Mouse (Mus musculus): ENCODE data around the gene Cdsn. TPM values are rescaled to one million over a fixed set of nuclear protein-coding genes. Genes with fewer than 3 reads are reported as not detected.
A peak's percentile ranks its signal among the peaks of the same experiment; 100 is the strongest.
"Not testable (repeated sequence)": the region's sequence is repeated elsewhere in the genome, so short reads cannot be mapped to it uniquely, and the experiment has no call there.

Gene Cdsn
- total RNA-seq (2021), result under 1 TPM; 0.09 to 0.69 TPM
- long read RNA-seq, experiment 1, result 0 reads
- long read RNA-seq, experiment 2, result 0 reads

DNA sequence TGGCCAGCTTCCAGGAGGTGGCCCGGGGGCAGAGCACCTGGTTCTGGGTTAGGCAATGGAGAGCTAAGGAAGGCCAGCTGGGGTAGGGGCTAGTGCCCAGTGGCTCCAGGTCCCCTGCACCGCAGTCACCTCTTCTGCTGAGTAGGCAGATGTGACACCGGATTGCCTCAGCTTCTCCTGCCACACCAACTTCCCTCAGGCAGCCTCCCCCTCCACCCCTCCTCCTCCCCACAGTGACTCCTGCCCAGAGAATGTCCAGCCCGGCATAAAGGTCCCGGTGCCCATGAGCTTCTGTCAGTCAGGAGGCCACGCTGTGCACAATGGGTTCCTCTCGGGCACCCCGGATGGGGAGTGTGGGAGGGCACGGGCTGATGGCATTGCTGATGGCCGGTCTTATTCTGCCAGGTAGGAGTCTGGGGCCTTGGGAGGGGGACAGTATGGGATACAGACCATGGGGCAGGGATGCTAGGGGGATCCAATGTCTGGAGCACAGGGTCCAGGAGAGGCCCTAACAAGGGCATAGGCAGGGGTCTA, at the start of gene Cdsn:
Gene Cdsn (plus strand): TSS at position 248 of the 534 bp plus-strand sequence.
- DNase-seq (ENCODE audit: low spot score), result no peak

DNA sequence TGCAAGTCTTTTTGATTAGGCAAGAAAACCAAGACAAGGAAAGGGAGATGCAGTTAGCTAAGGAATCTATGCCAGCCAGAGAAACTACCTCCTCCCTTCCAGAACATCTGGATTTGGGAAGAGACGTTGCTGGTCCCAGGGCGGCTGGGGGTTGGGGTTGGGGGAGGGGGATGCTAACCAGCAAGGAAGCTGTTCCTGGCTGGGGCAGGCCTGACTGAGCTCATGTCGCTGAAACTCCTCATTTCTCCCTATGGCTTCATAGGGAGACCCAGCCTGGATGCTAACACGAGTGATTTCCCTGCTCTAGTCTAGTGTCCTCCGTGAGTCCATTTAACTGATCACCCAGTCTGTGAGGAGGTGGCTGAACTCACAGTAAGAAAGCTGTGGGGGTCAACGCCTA, 49.7 kb upstream of the Cdsn start:
- DNase-seq (ENCODE audit: low spot score), result no peak

DNA sequence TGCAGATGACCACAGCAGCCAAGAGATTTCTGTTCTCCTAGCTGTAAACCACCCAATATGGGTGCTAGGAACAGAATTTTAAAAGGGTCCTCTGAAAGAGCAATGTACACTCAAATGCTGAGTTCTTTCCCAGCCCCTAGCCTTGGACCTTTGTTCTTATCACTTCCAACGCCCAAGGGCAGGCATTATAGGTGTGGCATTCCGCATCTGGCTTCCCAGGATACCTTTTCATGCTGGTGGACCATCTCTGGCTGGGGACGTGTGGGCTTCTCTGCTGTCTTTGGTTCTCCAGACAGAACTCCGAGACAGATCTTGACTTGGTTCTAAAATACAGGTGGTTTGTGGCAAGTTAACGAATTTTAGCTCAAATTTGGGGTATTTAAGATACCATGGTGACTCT, 49.2 kb upstream of the Cdsn start:
- DNase-seq (ENCODE audit: low spot score), result no peak

DNA sequence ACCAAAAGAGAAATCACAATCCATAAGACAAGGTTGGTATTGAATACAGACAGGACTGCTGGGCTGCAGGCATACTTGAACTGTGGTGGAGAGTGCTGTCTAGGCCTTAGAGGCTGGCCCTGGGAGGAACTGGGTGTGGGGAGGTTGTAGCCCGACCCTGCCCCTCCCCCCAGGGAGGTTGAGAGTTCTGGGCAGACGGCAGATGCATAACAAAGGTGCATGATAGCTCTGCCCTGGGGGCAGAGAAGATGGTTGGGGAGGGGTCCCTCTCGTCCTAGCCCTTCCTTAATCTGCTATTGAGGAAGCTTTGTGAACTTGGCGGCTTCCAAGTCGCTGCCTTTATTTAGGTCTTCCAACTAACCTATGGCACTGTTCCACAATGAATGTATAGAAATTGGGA, 48.1 kb upstream of the Cdsn start:
- no peak for DNase-seq (ENCODE audit: low spot score)

DNA sequence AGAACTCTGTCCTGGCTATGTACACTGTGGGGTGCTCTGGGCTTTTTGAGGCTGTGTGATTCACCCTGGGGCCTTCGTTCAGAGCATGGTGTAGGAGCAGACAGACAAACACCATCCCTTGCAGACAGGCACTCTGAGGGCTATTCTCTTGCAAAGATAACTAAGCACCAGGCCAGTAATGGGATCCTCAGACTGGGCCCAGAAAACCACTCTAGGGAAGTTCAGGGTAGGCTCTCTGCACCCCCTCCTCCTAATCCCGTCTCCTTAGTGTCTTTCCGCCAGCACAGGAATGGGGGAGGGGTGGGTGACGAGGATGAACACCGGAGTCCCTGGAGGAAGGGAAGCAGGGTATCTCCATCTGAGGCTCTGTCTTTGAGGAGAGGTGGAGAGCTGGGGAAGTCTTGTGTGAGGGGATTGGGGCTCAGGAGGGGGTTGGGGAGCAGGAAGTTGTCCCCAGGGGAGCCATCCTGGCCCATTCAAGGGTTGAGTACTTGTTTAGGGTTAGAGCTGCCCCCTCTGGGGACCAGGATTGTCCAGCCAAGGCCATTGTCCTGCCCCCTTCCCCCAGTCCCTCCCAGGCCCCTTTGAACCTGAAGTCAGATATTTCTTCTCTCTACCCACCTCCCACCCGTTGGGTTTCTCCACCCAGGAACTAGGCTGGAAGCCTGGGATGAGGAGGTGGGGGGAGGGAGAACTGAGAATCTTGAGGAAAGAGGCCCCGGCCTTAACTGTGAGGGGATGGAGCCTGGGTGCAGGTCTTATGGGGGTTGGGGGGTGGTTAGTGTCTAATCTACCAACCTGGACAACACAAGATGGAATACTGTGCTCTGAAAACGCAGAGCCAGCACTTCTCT, 47.1 kb upstream of the Cdsn start:
- no peak for DNase-seq (ENCODE audit: low spot score)

DNA sequence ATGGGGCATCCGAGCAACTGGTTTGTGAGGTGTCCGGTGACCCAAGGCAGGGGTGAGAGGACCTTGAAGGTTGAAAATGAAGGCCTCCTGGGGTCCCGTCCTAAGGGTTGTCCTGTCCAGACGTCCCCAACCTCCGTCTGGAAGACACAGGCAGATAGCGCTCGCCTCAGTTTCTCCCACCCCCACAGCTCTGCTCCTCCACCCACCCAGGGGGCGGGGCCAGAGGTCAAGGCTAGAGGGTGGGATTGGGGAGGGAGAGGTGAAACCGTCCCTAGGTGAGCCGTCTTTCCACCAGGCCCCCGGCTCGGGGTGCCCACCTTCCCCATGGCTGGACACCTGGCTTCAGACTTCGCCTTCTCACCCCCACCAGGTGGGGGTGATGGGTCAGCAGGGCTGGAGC, 46.2 kb upstream of the Cdsn start, which contains the start of gene Pou5f1:
Gene Pou5f1 (plus strand): TSS at position 243 of the 400 bp plus-strand sequence.
- DNase-seq (ENCODE audit: low spot score), result no peak

DNA sequence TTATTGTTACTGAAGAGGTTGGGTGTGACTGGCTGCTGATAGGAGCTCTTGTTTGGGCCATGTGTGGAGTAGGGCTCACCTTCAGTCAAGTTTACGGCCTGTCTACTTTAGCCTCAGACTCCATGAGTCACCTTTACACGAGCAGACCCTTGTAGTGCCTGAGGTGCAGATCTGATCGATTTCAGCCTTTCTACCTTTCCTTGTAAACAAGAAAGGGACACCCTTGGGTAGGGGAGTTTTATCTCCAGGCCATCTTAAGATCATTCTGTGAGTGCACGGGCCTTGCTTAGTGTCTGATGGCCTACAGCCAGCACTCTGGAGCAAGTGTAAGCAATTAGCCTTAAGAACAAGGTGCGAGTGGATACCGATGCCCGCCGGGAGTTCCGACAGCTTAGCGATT, 45.0 kb upstream of the Cdsn start:
- DNase-seq (ENCODE audit: low spot score), result no peak

DNA sequence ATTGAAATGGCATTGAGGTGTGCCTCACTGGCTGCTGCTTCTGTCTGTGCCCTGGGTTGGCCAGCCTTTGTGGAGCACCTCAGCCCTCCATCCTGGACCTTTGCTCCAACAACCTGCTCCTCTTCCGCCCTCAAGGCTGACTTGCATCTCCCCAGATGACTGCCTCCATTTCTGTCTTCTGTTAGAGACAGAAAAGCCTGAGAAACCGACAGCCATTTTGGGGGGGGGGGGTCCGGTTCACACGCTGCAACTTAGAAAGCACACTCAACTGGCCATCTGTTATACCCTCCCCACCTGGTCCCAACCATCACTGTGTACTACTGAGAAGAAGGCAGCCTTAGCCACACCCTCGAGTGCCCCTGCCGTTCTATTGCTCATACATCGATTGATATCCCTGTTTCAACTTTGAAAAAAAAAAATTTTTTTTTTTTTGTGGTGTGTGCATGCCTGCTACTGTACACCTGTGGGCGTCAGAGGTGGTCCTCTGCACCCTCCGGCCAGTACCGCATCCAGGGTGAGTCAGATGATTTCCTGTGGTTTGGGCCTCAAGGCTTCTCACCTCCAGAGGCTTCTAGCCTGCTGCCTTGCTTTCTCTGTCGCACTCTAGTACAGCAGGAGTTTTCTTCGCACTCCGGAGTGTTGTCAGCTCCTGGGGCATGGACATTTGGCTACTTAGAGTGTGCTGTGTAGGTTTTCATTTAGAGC, 44.2 kb upstream of the Cdsn start:
- DNase-seq (ENCODE audit: low spot score), result no peak

DNA sequence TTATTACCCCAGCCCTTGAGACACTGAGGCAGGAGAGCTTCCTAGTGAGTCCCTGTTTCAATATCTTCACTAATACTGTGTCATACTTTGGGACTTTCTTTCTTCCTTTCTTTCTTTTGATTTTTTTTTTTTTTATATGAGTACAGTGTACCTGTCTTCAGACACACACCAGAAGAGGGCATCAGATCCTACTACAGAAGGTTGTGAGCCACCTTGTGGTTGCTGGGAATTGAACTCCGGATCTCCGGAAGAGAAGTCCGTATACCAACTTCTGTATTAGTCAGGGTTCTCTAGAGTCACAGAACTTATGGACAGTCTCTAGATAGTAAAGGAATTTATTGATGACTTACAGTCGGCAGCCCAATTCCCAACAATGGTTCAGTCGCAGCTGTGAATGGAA, 43.6 kb upstream of the Cdsn start:
- not testable (repeated sequence) for DNase-seq (ENCODE audit: low spot score)

DNA sequence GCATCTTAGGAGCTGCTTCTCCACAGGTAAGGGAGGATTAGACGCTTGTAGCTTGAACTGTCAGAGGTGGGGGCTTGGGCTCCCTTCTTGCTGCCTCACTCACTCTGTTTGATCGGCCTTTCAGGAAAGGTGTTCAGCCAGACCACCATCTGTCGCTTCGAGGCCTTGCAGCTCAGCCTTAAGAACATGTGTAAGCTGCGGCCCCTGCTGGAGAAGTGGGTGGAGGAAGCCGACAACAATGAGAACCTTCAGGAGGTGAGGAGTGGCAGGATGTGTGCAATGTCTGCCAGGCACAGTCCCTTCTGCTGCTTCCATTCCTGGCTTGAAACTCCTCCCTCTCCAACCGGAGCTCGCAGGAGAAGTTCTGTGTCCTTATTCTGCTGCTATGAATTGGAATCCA, 42.6 kb upstream of the Cdsn start:
- no peak for DNase-seq (ENCODE audit: low spot score)

DNA sequence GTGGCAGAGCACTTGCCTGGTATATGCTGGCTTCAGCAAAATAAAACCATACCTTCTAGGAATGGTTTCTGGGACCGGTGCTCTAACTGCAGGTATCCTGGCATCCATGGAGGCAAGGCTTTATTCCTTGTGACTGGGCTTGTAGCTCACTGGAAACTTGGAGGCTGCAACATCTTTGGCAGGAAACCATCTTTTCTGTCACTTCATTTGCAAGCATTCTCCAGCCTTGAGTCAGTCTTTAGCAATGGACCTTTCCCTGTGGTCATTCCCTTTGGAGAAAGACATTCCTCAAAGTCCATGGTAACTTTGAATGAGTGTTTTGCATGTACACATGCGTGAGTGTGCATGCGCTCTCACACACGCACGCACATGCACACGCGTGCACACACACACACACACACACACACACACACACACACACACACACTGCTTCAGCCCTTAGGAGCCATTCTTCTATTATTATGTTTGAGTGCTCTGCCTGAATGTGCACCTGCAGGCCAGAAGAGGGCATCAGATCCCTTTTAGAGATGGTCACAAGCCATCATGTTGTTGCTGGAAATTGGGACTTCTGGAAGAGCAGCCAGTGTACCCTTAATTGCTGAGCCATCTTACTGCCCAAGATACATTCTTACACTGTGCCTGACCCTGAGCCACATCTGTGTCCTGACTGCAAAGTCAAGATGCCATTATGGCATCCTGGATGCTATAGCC, 38.9 kb upstream of the Cdsn start:
- no peak for DNase-seq (ENCODE audit: low spot score)

DNA sequence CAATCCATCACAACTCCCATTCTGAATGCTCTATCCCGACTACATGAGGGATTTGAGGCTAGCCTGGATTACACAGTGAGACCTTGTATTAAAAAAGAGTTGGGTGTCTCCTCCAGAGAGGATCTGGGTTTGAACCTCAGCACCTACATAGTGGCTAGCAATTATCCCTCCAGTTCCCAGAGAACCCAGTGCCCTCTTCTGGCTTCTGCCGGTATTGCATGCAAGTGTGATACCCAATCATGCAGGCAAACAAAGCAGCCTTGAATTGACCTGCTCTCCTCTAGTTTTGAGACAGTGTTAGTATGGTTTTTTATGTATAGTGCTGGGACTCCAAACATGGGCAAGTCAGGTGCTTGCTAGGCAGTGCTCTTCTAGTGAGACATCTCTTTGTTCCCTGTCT, 38.0 kb upstream of the Cdsn start:
- DNase-seq (ENCODE audit: low spot score), result peak; percentile 70

DNA sequence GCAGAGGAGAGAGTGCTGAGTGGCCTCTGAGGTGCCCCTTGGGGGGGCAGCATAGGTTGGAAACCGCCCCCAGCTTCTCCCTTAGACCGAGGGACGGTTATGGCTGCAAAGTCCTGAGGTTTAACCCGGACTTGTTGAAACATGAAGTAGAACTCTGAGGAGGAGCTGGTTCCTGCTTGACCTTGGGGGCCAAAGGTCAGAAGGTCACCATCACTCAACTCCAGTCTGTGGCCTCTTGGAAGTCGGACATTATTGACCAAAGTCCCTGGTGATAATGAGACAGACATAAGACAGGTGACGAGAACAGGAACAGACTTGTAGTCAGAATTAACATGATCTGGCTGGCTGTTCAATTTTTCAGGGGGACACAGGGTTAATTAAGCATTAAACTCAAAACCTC, 37.2 kb upstream of the Cdsn start:
- no peak for DNase-seq (ENCODE audit: low spot score)

DNA sequence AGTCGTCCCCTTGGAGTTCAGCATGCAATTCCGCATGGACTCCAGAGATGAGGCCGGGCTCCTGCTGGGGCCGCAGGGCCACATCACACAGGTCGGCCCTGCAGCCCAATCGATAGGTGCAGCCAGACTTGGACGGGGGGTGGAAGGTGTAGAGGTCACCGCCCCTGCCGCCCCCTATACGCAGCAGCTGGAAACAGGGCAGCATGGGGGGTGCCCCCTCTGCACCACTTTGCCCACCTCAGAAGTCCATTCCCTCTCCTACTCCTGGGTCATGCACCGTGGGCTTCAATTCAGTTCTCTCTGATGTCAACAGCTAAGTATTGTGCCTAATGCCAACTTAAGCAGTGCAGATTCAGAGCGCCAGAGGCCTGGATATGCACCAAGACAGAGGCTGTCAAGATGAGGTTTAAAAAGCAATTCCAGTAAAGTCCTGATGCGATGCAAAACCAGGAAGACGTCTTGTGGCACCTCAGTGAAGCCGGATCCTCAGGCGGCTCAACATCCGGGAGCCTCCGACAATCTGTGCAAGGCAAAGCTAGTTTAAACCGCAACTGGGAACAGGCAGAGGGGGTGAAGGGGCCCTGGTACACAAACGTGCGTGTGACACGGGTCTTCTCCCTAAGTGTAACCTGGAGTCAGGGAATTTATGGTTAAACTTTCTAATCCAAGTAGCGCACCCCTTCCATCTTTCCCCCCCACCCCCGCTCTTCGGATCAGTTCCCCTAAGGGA, 35.9 kb upstream of the Cdsn start:
- DNase-seq (ENCODE audit: low spot score), result no peak

DNA sequence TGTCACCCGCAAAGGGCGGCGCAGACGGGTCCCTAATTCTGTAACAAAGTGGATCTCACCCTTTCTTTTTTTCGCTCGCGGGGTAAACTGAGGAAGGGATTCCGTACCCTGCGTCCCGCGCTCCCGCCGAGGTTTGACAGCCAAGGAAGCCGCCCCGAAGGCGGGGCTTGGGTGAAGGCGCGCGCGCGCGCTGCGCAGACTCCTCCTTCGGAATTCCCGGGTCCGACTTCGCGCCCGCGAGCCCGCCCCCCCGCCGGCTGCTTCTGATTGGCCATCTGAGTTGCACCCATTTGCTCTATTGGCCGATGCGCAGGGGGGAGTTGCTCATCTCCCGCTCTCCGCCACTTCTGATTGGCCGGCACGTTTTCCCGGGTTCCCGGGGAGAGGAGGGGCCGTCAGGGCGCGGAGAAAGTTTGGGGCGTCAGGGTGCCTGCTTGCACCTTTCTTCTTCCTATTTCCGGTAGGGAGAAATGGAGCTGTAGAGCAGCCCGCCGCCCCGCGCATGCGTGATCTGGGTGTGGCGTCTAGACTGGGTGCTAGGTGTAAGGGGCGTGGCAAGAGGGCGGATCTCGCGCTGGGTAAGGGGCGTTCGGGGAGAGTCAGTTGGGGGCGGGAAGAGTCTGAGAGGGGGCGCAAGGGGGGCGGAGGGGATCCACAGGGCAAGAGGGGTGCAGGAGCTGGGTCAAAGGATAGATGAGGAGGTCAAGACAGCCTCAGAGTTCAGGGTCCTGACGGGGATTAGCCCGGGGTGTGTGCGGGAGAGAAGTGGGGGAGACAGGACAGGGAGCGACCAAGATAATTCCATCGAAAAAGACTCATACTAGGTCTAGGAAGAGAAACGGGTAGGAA, 35.1 kb upstream of the Cdsn start, which contains the start of the genes Tcf19 and Cchcr1:
Gene Tcf19 (minus strand): TSS at position 173 of the 849 bp plus-strand sequence.
Gene Cchcr1 (plus strand): TSS at position 449 of the 849 bp plus-strand sequence.
- peak; percentile 95 for DNase-seq (ENCODE audit: low spot score)

DNA sequence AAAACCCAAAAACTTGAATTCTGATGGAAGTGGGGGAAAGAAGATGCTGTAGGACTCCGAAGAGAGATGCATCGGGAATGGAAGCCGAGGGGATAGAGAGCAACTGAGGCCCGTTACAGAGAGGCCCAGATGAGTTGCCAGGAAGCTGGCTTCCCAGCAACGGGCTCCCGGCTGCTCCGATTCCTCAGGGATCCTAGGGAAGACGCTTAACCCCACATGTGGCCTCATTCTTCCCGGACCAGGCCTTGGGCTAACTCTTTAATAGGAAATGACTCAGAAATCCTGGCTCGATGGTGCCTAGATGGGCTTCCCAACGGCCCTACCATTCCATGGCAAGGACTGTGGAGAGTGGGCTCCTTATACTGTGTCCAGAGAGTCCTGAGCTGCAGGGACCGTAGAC, 34.4 kb upstream of the Cdsn start:
- DNase-seq (ENCODE audit: low spot score), result no peak

DNA sequence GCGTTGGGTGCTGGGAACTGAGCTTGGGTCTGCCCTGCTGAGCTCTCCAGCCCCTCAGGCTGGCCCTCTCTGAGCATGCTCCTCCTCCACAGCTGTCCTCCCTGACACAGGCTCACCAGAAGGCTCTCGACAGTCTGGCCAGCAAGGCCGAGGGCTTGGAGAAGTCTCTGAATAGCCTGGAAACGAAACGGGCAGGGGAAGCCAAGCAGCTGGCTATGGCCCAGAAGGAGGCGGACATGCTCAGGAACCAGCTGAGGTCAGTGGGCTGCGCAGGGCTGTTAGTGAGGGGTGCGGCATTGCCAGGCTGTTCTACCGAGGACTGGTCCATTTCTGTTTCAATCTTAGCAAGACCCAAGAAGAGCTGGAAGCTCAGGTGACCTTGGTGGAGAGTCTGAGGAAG, 27.6 kb upstream of the Cdsn start:
- no peak for DNase-seq (ENCODE audit: low spot score)

DNA sequence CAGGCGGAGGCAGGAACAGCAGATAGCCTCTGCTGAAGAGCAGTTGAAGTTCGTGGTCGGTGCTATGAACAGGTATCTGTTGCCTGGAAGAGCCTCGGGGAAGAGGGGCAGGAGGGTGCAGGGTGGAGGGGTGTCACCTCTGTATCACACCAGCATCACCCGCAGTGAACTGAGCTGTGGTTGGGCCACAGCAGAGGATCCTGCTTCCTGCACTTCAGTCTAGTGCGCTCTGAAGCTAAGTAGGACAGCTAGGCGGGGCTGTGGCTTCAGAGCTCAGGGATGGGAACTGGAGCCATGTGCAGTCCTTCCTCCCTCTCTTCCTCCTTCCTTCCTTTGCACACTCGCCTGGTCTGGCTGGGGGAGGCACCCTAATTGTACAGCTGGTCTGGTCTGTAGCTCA, 25.3 kb upstream of the Cdsn start:
- DNase-seq (ENCODE audit: low spot score), result no peak

DNA sequence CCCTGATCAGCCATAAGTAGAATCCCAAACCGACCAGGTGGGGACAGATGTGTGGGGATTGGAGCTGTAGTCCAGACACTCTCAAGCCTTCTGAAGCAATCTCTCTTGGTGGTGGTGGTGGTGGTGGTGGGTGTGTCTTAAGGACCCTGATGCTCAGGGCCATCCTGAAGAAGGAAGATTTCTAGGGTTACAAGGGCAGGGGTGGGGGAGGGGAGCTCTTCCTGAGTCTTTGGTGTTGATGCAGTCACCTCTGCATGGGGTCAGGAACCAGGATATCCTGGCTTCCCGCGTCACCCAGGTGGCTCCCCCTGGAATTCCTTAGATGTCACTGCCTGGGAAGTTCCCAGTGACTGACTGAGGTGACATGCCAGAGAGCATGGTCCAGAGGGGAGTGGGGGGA, 19.6 kb upstream of the Cdsn start:
- DNase-seq (ENCODE audit: low spot score), result no peak

DNA sequence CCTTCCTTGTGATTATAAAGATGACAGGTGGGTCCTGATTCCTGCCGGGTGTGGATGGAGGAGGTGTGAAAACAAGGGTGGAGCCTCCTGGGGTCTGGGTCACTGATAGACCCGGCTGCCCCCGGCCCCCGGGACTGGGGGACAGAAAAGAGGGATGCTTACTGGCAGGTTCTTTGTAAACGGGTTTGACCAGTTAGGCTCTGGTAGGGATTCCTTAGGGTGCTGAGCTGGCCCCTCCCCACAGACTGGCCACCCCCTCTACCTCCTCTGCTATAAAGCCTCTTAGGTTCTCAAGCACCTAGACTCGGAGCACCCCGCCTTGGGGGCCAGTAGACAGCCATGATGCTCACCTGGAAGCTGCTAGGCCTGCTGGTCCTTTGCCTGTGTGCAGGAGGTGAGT, 19.0 kb upstream of the Cdsn start, which contains the start of gene Psors1c2:
Gene Psors1c2 (plus strand): TSS at position 301 of the 400 bp plus-strand sequence.
- no peak for DNase-seq (ENCODE audit: low spot score)
